Mouse (Mus musculus) stomach, embryonic 14.5 days (tissue): ENCODE measurements at regions not wholly inside any gene's neighbourhood (a gene's known extent, or its start where the extent isn't known, plus 50 kb on each side); places are given as distances from the start of the nearest gene placed in this dataset.

Experiments used
- ATAC-seq: fragments of 200-750 bp; cut with Nextera tagmentation; 2 replicates; pipeline ENCODE4 v1.8.0; 2017; ENCODE audit warnings: low read depth, moderate TSS enrichment; ENCODE audit not compliant: insufficient number of reproducible peaks, insufficient read depth, low FRiP score
- H3K27ac ChIP-seq: fragments of 300-500 bp; sonication (generic); 2 replicates; pipeline ENCODE4 v1.5.1; 2014; ENCODE audit warnings: mild to moderate bottlenecking, low read length, moderate library complexity, mixed read lengths
- H3K27me3 ChIP-seq: fragments of 300-500 bp; sonication (generic); 2 replicates; pipeline ENCODE4 v1.6.1; 2014; ENCODE audit warnings: low read length, control low read depth, mixed read lengths; ENCODE audit not compliant: control insufficient read depth, insufficient read depth
- H3K36me3 ChIP-seq: fragments of 300-500 bp; sonication (generic); 2 replicates; pipeline ENCODE4 v1.6.1; 2014; ENCODE audit warnings: mild to moderate bottlenecking, control low read depth, low read length, moderate library complexity, mixed read lengths; ENCODE audit not compliant: control insufficient read depth, insufficient read depth
- H3K4me1 ChIP-seq: fragments of 300-500 bp; sonication (generic); 2 replicates; pipeline ENCODE4 v1.6.1; 2014; ENCODE audit warnings: low read length, control low read depth, mixed read lengths; ENCODE audit not compliant: control insufficient read depth, insufficient read depth
- H3K4me2 ChIP-seq: fragments of 300-500 bp; sonication (generic); replicated peaks from 2 replicates; pipeline ENCODE4 v1.6.1; 2014; ENCODE audit warnings: low read depth, low read length, control low read depth
- H3K4me3 ChIP-seq: fragments of 300-500 bp; sonication (generic); 2 replicates; pipeline ENCODE4 v1.5.1; 2014; ENCODE audit warnings: low read depth, low read length, control low read depth
- H3K9ac ChIP-seq: fragments of 300-500 bp; sonication (generic); replicated peaks from 2 replicates; pipeline ENCODE4 v1.6.1; 2014; ENCODE audit warnings: low read depth, mild to moderate bottlenecking, control low read depth, low read length, moderate library complexity, mixed read lengths
- H3K9me3 ChIP-seq: fragments of 300-500 bp; sonication (generic); 2 replicates; pipeline ENCODE4 v1.6.1; 2016; ENCODE audit warnings: low read depth, low read length, control low read depth; ENCODE audit not compliant: control insufficient read depth
- WGBS: fragments of 180-500 bp; shearing (Covaris S2); extraction: QIAGEN DNeasy Blood & Tissue Kit; methylation state at CpG from one replicate; pipeline ENCODE4 v1.1.7; 2014; 5-methylcytosine and 5-hydroxymethylcytosine counted together

DNA sequence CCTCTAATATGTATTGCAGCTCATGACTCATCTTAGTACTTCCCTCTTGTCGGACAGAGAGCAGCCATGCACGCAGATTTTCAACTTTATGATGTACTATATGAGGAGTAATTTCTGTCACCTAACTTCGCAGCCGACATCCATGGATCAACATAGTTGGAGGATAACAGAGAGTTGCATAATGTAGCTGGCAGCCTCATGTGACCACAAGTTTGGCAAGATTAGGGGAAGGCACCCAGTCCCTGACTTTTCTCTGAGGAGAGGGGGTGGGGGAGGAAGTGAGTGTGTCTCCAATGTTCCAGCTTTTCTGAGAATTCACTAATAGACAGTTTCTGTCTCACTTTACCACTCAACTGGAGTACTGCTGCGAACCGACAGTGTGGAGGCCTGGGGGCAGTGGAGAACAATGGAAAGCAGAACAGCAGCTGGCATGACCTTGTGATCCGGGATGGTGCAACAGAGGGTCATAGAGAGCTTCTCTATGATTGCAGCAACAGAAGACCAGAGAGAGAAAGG is 424.0 kb downstream of the Ptprc start:
- no peak for ATAC-seq
- H3K9ac ChIP-seq: no peak overlapping the region
- 84% methylated on average over 7 of the region's 7 CpGs for WGBS
- H3K36me3 ChIP-seq: no peaks in the 10 kb centered on the region
- H3K4me2 ChIP-seq: no peak overlapping the region
- H3K4me1 ChIP-seq: no peaks in the 10 kb centered on the region
- no peaks in the 10 kb centered on the region for H3K27me3 ChIP-seq
- H3K27ac ChIP-seq: no peak overlapping the region
- H3K9me3 ChIP-seq: no peaks in the 10 kb centered on the region
- H3K4me3 ChIP-seq: no peak overlapping the region

GRCm38 (mm10) chr1:137750894-137751293 is 424.6 kb downstream of the Ptprc start:
- WGBS: 91% methylated on average over 5 of the region's 5 CpGs

DNA sequence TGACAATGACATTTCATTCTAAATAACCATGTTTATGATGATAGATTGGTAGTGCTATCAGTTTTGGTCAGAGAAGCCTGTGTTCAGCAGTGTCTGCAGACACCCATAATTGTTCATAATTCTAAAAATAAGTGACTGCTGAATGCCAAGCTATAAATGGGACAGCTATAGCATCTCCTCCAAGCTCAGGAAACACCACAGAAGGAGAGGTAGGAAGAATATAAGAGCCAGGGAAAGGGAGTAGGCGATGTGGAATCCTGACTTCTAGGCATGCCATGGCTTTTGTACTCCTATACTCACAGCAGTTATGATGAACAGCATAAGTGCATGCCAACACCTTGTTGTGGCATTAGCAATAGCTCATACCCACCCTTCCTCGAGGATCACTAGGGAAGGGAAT is 429.4 kb downstream of the Ptprc start:
- no peaks in the 10 kb centered on the region for H3K4me1 ChIP-seq
- no peaks in the 10 kb centered on the region for H3K36me3 ChIP-seq
- H3K9me3 ChIP-seq: no peaks in the 10 kb centered on the region
- no peaks in the 10 kb centered on the region for H3K27me3 ChIP-seq
- H3K4me2 ChIP-seq: no peak overlapping the region
- H3K4me3 ChIP-seq: no peak overlapping the region
- no peak overlapping the region for H3K27ac ChIP-seq
- ATAC-seq: no peak
- no peak overlapping the region for H3K9ac ChIP-seq
- 50% methylated on average over 2 of the region's 2 CpGs for WGBS

More at GRCm38 (mm10) chr1:137750894-137751293, 424.6 kb downstream of the Ptprc start:
- no peak for ATAC-seq
- Histone ChIP-seq H3K9ac (no peak overlapping the region), H3K27ac (no peak overlapping the region), H3K4me3 (no peak overlapping the region), H3K4me2 (no peak overlapping the region), H3K4me1 (no peaks in the 10 kb centered on the region), H3K27me3 (no peaks in the 10 kb centered on the region), H3K9me3 (no peaks in the 10 kb centered on the region), H3K36me3 (no peaks in the 10 kb centered on the region)

GRCm38 (mm10) chr1:137738157-137738851 is 437.2 kb downstream of the Ptprc start:
- H3K36me3 ChIP-seq: no peaks in the 10 kb centered on the region
- no peak overlapping the region for H3K4me3 ChIP-seq
- WGBS: 9% methylated on average over 1 of the region's 1 CpGs
- no peak overlapping the region for H3K9ac ChIP-seq
- H3K9me3 ChIP-seq: no peaks in the 10 kb centered on the region; the same call in 1 of the 2 replicates
- no peak for ATAC-seq
- H3K27me3 ChIP-seq: no peaks in the 10 kb centered on the region
- no peaks in the 10 kb centered on the region for H3K4me1 ChIP-seq
- no peak overlapping the region for H3K27ac ChIP-seq
- H3K4me2 ChIP-seq: no peak overlapping the region

GRCm38 (mm10) chr1:137703882-137704281 is 471.6 kb downstream of the Ptprc start:
- WGBS: 81% methylated on average over 3 of the region's 3 CpGs
- Histone ChIP-seq H3K27ac (no peak overlapping the region), H3K4me1 (no peaks in the 10 kb centered on the region), H3K27me3 (no peaks in the 10 kb centered on the region), H3K9me3 (no peaks in the 10 kb centered on the region), H3K4me3 (no peak overlapping the region), H3K4me2 (no peak overlapping the region), H3K9ac (no peak overlapping the region), H3K36me3 (no peaks in the 10 kb centered on the region)
- no peak for ATAC-seq

DNA sequence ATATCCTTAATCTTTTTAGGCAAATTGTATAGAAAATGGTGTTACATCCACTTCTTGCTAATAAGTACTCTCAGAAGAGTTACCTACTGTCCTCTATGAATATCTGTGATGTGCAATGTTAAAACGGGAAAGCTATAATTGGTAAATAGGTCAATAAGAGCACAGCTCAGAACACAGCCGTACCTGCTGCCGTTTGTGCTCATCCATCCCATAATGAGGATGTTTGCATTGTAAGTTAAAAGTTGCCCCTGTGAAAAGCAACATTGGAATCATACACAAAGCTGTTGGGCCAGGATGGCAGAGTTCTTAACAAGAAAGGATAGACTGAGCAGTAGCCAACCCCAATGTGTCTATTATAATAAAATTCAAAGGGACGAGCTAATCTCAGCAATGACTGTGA is 476.6 kb downstream of the Ptprc start:
- WGBS: 87% methylated on average over 4 of the region's 4 CpGs
- H3K27ac ChIP-seq: no peak overlapping the region
- ATAC-seq: no peak
- no peak overlapping the region for H3K9ac ChIP-seq
- H3K4me2 ChIP-seq: no peak overlapping the region
- H3K27me3 ChIP-seq: no peaks in the 10 kb centered on the region
- H3K4me1 ChIP-seq: no peaks in the 10 kb centered on the region
- H3K4me3 ChIP-seq: no peak overlapping the region
- no peaks in the 10 kb centered on the region for H3K9me3 ChIP-seq
- H3K36me3 ChIP-seq: no peaks in the 10 kb centered on the region

GRCm38 (mm10) chr1:137697289-137697688 is 478.2 kb downstream of the Ptprc start:
- Histone ChIP-seq H3K4me1 (no peaks in the 10 kb centered on the region), H3K4me2 (no peak overlapping the region), H3K4me3 (no peak overlapping the region), H3K9me3 (no peaks in the 10 kb centered on the region), H3K36me3 (no peaks in the 10 kb centered on the region), H3K27me3 (no peaks in the 10 kb centered on the region), H3K9ac (no peak overlapping the region), H3K27ac (no peak overlapping the region)
- WGBS: 80% methylated on average over 5 of the region's 5 CpGs
- ATAC-seq: no peak

GRCm38 (mm10) chr1:137696796-137697195 is 478.7 kb downstream of the Ptprc start:
- Histone ChIP-seq H3K4me3 (no peak overlapping the region), H3K9me3 (no peaks in the 10 kb centered on the region), H3K4me2 (no peak overlapping the region), H3K4me1 (no peaks in the 10 kb centered on the region), H3K27ac (no peak overlapping the region), H3K9ac (no peak overlapping the region), H3K36me3 (no peaks in the 10 kb centered on the region), H3K27me3 (no peaks in the 10 kb centered on the region)
- WGBS: 65% methylated on average over 3 of the region's 3 CpGs
- ATAC-seq: no peak

GRCm38 (mm10) chr1:137695751-137696150 is 479.8 kb downstream of the Ptprc start:
- Histone ChIP-seq H3K9me3 (no peaks in the 10 kb centered on the region), H3K36me3 (no peaks in the 10 kb centered on the region), H3K9ac (no peak overlapping the region), H3K27ac (no peak overlapping the region), H3K4me1 (no peaks in the 10 kb centered on the region), H3K4me3 (no peak overlapping the region), H3K4me2 (no peak overlapping the region), H3K27me3 (no peaks in the 10 kb centered on the region)
- ATAC-seq: no peak
- 83% methylated on average over 3 of the region's 3 CpGs for WGBS
